Mouse (Mus musculus) cerebellum, postnatal 14 days (tissue): ENCODE results near the gene Use1.
"Not testable (repeated sequence)": the region's sequence is repeated elsewhere in the genome, so short reads cannot be mapped to it uniquely, and the experiment has no call there.

Experiments used
- DNase-seq, 2 experiments: peaks; one replicate each; pipeline ENCODE4 v3.0.0; 2021; ENCODE audit warnings: mixed read lengths in 2 of 2

Gene Use1

DNA sequence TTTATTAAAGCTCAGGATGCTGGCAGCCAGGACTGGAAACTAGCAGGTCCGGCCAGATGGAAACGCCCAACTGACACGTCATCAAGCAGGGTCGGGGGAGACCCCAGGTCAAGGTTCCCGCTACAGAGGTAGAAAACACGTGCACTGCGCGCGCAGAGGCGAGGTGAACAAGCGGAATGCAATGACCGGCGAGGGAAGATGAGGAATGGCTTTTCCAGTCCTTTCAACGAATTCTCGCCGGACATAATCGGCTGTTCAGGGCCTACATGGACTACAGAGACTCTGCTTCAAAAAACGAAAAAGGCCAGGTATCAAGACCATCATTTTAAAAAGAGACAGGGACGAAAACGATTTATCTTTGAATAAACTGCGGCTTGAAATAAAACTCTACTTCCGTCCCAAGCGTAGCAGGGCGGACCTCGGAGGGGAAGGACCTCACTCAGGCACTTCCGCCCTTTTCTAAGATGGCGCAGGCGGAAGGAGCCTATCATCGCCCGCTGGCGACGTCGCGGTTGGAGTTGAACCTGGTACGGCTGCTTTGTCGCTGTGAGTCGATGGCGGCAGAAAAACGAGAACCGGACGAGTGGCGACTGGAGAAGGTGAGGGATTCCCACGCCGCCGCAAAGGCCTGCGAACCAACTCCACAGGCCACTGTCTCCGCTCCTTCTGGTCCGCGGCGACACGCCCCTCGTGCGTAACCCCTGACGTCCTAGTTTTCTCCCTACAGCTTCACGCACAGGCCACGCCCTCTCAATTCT is at the start of gene Use1:
Gene Use1 (plus strand): TSS at position 78 of the 758 bp plus-strand sequence.
- peak; percentile 88 to 92 for DNase-seq

DNA sequence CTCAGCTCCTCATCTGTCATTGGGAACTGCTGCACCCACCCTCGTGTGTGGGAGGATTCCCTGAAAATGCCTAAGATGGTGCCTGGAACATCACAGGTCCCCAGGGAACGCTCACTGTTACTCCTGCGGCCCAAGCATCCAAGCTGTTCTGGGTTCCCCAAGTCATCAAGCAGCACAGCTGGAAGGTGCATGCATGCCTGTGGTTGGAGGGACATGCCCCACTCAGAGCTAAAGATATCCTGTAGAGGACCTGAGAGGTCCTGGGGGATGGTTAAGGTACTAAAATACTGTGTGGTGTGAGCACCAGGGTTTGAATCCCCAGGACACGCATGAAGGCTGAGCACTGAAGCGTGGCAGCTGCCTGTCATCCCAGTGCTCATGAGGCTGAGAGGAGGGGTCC is 48.0 kb upstream of the Use1 start:
- DNase-seq: not testable (repeated sequence)

DNA sequence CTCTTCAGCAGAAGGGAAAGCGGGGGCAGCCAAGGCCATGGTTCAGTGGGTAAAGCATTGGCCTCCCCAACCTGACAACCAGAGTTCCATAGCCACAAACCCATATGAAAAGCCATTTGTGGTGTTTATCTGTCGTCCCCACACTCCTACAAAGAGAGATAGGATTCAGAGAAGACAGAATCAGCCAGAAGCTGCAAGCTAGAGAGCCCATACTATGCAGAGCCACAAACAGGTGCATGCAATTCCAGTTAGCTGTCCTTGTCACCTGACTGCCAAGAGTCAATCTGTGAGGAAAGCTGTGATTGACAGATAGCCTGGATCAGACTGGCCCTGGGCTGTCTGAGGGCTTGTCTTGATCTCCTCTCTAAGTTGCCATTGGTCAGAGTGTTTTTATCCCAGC is 46.9 kb upstream of the Use1 start:
- not testable (repeated sequence) for DNase-seq

DNA sequence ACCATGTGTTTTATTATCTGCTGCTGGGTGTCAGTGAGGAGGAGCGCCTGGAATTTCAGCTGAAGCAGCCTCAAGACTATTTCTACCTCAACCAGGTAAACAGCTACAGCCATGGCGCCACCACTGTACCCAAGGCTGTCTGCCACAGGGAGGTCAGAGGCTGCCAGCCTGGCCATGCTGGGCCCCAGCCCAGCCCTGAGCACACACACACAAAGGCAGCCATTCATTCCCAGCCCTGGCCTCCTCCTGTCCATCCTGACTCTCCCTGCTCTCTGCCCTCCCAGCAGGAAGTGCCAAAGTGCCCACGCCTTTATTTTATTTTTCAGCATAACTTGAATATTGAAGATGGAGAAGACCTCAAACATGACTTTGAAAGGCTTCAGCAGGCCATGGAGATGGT is 43.7 kb upstream of the Use1 start:
- no peak for DNase-seq

DNA sequence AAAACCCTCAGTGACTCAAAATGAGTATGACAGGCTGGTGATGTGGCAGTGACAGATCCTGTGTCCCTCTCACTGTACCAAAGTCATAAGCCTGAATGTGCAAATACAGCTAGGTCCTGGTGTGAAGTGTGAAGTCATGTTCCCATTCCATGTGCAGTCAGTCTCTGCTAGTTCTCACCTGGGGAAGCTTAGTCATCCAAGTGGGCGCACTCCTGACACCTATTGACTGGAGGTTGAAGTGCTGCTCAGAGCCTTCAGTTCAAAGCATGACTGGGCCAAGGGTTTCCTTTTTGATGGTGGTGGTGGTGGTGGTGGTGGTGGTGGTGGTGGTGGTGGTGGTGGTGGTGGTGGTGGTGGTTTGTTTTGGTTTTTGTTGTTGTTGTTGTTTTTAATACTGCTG is 41.8 kb upstream of the Use1 start:
- DNase-seq: peak; percentile 27 to 32

DNA sequence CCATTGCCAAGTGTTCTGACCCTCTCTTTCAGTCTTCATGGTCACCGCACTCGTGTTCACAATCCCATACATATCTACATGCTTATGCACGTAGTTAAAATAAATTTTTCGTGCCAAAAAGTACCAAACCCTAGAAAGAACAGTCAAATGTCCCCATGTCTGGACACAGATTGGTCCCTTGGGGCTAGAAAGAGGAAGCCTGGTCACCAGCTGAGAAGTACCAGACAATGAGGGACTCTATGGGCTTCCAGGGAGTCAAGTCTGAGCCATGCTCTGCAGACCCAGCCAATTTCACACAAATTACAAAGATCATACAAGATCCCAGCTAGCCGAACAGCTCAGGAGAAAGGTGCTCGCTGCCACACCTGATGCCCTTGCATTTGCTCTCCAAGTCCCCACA is 28.8 kb upstream of the Use1 start:
- DNase-seq: not testable (repeated sequence)

DNA sequence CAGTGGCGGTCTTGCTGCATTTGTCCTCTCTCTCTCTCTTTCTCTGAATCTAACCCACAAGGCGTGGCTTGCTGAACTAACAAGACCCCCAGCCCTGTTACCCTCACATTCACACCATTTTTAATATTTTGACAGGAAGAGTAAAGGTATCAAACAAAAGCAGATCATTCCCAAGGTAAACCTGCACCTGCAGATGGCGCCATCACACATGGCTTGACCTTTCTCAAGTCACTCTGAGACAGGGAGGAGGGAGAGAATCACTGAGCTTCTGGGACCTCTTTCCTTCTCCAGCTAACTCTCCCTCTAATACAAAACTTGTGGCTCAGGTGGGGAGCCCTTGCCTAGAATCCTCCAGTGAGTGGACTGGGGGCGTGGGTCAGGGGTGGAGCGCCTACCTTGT is 26.0 kb upstream of the Use1 start:
- peak; percentile 36 to 74 for DNase-seq

DNA sequence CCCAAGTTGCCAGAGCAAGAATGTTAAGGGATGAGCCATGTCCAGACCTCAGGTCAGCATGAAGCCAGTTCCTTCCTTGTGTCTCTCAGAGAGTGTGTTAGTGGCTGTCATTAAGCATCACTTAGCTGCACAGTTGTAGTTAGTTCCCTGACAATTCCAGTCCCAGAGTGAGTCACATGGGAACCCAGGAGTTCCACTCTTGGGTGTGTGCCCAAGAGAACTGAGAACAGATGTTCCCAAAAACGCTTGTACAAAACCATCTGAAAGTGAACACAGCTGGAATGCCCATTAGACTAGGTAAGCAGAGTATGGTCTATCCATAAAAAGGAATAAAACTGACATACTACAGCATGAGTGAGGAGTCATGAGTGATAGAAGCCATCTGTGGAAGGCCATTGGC is 20.1 kb upstream of the Use1 start:
- no peak for DNase-seq

DNA sequence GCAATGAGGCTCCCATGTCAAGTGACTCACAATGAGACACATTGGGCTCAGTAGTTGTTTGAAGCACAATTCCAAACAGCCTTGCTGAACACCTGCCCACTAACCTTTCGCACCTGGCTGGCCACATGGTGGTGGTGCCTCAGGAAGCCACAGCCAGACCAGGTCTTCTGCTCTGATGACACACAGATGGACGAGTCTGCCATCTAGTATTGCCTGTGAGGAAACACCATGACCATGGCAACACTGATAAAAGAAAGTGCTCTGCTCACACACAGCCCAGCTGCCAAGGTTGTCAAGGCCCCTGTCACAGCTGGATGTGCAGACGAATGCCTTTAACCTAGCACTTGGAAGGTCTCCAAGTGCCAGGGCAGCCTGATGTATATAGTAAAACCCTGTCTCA is 15.5 kb upstream of the Use1 start:
- no peak for DNase-seq

DNA sequence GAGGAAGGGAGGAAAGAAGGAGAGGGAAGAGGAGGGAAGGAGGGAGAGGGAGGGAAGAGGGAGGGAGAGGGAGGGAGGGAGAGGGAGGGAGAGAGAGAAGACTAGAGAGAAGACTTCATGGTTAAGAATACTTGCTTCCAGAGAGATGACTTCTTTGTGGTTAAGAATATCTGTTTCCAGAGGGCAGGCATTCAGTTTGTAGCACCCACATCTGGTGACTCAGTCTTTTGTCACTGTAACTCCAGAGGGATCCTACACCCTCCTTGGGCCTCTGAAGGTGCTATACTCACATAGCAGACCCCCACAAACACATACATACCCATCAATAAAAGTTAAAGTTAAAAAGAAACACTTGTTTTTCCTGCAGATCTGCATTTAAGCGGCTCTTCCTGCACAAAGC is 15.1 kb upstream of the Use1 start:
- DNase-seq: no peak

DNA sequence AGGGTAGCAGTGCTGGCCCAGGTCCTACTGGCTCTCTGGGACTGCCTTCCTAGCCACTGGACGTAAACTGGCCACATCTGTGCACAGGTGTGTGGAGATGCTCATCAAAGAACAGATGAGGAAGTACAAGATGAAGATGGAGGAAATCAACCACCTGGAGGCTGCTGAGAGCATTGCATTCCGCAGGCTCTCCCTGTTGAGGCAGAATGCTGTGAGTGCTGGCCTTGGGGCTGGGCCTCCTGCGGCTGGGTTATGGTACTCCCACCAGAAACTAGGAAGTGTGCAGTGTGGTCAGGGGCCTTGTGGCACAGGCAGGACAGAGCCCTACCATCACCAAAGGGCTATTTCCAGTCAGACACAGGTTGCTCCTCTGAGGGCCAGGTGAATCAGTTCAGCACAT is 8.6 kb upstream of the Use1 start:
- no peak for DNase-seq

DNA sequence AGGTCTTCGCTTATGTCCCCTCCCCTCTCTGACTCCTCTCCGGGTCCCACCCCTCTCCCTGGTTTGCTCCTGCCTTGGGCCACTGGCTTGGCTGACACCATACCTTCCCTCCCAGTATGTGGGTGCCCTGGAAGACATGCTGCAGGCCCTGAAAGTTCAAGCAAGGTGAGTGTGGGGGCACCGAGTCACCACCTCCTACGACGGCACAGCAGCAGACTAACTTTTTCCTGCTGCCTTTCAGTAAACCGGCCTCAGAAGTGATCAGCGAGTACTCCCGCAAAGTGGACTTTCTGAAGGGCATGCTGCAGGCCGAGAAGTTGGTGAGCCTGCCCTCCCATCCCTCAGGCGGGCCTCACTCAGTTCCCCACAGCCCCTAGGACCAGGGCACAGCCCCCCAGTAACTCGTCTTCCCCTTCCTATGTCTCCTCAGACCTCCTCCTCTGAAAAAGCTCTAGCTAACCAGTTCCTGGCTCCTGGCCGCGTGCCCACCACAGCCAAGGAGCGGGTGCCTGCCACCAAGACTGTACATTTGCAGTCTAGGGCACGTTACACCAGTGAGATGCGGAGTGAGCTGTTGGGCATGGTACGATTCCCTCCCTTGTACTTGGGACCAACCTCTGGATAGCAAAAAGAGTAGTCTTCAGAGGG is 1.0 kb downstream of the Use1 start:
- peak; percentile 54 to 57 for DNase-seq

DNA sequence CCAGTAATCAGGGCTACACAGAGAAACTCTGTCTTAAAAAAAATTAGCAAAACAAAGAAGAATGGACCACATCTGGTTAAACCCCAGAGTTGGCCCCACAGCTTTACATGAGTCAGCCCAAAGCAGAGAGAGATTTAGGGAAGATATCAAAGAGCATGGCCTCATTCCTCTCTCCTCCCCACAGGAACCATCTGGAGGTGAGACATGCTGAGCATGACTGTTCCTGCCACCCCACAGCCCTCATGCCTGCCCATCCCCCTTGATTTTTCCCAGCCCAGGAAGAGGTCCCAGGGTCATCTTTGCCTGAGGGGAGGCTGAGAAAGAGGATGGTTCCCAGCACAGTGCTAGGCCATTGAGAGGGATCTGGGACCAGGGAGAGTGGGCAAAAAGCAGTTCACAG is 1.7 kb downstream of the Use1 start:
- DNase-seq: no peak

DNA sequence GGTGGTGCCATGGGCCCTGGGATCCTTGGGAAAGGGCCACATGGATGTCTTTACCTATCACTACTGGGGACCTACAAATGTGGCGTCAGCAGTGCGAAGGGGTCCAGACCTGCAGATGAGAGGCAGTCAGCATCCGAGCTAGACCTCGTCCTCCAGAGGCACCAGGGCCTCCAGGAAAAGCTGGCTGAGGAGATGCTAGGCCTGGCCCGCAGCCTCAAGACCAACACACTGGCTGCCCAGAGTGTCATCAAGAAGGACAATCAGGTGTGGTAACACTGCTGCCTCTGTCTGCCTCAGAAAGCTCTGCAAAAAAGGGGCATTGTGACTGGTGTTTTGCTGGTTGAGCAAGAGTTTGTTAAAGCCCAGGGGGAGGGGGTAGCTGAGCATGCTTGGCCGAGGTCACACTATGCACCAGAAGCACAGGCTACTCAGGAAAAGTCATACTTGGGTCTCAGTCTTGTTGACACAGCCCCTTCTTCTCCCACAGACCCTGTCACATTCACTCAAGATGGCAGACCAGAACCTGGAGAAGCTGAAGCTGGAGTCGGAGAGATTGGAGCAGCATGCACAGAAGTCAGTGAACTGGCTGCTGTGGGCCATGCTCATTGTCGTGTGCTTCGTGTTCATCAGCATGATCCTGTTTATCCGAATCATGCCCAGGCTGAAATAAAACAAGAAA is 2.5 kb downstream of the Use1 start:
- no peak for DNase-seq

DNA sequence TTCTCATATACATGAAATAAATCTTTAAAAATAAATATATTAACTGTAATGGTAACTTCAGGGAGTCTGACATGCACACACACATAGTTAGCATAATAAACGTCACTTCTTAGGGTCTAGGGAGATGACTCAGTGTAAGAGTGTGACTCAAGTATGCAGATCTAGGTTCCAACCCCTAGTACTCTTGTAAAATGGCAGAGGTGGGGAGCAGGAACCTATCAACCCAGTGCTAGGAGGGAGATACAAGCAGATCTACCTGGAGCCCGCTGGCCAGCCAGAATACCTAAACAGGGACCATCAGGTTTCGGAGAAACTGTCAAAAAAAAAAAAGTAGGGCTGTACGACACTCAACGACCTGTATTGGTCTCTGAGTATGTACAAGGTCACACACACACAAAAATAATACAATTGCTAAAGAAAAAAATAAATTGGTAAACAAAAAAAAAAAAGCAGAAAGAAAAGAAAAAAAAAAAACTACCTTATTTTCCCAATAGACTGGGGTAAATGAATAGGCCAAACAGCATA is 4.1 kb downstream of the Use1 start:
- no peak for DNase-seq

DNA sequence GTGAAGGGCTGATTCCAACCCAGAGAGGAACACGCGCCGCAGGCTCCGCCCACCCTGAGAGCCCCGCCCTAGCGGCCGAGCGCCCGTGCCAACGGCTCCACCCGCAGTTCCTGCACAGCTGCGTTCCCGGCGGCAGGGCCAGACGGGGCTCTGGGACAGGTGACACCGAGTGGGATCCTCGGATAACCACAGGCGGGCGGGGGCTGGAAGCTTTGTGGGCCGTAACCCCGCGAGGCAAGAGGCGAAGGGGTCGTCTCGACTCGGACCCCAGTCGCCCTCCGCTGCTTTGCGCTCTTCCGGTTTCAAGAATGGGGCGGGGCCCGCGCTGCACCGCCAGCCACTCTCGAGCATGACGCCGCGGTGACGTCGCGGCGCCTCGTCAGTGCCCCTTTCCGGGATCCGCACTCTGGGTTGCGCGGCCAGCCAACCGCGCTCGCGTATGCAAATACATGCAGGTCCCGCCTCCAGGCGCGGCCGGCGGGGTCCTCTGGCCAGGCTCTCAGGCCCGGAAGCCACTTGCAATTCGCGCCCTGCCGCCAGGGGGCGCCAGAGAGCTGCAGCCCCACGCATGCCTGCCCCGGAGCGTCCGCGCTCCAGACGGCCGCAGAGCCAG is 4.7 kb downstream of the Use1 start, which contains the start of gene Ocel1:
Gene Ocel1 (plus strand): TSS at position 63 of the 613 bp plus-strand sequence.
- peak; percentile 95 to 97 for DNase-seq

DNA sequence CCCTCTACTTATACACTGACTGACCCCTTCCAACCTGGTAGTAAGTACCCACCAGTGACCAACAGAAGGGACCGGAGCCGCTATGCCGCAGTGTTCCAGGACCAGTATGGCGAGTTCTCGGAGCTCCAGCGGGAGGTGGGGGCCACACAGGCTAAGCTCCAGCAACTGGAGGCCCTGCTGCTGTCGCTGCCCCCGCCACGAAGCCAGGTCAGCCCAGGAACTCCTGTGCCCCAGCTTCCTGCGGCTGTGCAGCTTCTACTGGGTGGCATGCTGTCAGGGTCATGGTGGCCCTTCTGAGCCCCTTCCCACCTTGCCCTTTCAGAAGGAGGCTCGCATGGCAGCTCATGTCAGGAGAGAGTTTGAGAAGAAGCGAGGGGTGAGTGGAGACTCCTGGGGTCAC is 5.8 kb downstream of the Use1 start:
- no peak for DNase-seq

DNA sequence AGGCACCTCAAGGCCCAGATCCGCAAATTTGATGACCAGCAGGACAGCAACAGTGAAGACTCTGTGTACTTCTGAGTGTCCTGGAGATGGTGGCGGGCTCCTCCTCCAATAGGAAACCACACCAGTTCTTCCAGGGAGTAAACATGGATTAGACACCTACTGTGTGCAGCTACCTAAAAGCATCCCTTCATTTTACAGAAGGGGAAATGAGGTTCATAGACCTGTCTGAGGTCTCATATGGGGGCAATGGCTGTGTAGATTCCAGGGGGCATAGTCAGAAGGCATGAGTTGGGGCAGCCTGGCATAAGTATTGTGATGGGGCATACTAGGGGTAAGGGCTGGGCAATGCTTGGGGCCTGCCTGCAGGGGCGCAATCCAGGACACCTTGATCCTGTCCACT is 6.4 kb downstream of the Use1 start:
- DNase-seq: no peak

DNA sequence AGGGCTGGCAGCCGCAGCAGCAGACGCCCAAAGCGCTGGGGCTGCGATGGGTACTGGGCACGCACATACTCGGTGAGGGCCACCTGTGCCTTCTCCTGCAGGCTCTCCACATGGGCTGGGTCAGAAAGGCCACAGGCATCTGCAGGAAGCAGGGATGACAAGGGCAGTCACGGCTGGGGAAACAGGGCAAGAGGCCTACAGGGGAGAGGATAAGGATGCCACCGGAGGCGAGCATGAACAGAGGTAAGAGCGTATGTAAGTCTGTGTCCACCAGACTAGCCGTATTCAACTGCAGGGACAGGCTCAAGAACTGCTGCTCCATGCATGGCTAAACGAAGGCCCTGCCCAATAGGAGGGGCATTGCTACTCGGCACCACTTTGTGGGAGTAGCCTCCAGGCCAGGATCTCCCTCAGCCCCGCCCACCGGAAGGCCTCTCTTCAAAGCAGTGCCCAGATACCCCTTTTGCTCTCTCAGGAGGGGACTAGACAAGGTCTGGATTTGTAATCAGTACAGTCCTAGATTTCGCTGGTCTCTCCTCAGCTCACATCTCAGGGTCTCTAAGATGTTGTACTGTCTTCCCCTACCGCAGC is 8.1 kb downstream of the Use1 start:
- DNase-seq: peak in 1 of 2 experiments; percentile 48

DNA sequence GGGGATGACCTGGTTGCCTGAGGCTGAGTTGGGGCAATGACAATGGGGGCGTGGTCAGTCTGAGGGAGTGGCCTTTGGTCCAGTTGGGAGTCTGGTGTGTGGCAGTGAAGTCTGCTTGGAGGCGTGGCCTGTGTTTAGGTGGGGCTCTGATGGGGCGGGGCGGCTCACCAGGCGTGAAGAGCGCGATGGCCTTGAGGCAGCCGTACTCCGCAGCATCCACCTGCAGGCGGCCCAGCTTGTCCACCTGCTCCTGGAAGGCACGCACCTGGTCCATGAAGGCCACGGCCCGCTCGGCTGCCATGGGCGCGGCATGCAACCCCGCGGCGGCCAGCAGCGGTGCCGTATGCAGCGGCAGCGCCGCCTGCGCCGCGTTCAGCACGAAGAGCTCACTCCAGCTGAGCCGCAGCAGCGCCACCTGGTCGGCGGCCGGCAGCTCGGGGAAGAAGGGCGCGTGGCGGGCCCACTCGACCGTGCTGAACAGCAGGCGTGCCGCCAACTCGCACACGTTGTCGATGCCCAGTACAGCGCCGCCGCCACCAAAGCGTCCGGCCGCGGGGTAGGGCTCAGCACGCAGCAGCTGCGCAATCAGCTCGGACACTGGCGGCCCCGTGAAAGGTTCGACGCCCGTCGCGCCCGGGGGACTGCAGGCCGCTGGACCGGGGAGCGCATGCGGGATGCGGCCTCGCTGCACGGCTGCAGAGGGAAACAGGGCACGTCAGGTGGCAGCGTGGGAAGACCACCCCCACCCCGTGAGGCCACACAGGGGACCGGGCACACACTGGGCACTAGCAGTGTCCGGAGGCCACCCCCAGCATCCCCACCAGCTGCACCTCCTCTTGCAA is 9.2 kb downstream of the Use1 start:
- DNase-seq: peak; percentile 83 to 85

DNA sequence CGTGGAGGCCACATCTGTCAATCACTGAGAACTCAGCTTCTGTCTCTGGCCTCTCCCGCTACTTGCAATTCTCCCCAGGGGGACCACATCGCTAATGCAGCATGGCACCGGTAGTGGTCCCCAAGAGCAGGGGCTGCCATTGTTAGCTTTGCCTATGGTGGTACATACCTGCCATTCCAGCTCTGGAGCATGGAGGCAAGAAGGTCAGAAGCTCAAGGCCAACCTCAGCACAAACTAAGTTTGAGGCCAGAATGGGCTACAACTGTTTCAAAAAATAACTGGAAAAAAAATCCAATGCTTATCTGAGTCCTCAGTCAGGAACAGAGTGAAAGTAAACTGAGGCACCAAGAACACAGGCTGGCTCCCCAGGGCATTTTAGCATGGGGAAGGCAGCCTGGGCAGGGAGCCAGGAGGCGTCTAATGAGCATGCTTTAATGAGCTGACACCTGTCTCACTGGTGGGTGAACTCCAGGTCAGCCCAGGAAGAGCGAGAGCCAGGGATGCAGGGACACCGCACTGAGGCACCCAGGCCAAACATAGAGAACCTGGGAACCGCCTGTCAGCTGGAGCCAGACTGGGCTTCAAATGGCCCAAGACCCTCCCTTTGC is 9.9 kb downstream of the Use1 start:
- DNase-seq: peak in 1 of 2 experiments; percentile 62
